Mouse (Mus musculus): ENCODE data around the gene Ccdc102a. TPM values are rescaled to one million over a fixed set of nuclear protein-coding genes. Genes with fewer than 3 reads are reported as not detected.

Ccdc102a gene
- polyA plus RNA-seq, 1 experiment from 2014 or later: 5.4 TPM

DNA sequence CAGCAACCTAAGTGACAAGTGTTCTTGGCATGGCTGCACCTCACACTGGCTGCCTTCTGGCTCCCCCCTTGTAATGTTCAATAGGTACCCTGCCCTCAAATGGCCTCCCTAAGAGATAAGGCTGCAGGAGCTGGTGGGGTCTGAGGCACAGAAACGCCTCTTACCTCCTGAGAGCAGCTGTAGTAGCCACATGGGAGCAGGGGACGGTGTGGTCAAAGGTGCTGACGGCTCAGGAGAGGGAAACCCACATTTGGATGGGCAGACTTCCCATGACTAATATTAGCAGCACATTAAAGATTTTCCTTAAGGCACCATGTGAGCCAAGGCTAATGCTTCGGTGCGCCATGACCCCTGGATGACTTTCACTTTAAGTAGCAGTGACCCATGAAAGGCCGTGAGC lies 17.3 kb downstream of the Ccdc102a start:
- WGBS: 35% methylated on average over 6 of the region's 6 CpGs
- H3K4me2 ChIP-seq (replicated peaks): no peak overlapping the region
- H3K27me3 ChIP-seq: no peaks in the 10 kb centered on the region
- peaks cover 11% of the 10 kb centered on the region for H3K4me1 ChIP-seq
- no peak for ATAC-seq (replicated peaks)
- no peak overlapping the region for H3K9ac ChIP-seq (replicated peaks)
- H3K36me3 ChIP-seq: no peaks in the 10 kb centered on the region
- H3K27ac ChIP-seq (replicated peaks): no peak overlapping the region
- H3K9me3 ChIP-seq: no peaks in the 10 kb centered on the region
- no peak overlapping the region for H3K4me3 ChIP-seq

DNA sequence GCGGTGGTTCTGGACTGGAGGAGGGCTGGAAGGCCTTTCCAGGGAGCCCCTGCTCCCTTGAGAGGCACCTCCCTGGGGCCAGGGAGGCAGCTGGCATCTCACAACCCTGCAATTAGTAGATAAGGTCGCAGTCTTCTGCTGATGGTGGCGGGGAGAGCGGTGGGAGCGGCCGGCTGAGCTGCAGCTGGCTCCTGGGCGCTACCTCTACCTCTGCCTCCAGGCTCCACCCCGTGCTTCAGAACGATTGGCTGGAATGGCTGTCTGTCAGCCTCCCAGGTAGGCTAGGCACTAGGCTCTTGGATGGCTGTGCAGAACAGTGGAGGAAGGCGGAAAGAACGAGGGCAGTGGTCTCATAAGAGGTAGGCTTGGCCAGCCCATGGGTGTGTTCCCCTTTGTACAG lies 18.6 kb downstream of the Ccdc102a start:
- H3K27me3 ChIP-seq: no peaks in the 10 kb centered on the region
- H3K4me3 ChIP-seq: no peak overlapping the region
- H3K9ac ChIP-seq (replicated peaks): no peak overlapping the region
- H3K27ac ChIP-seq (replicated peaks): no peak overlapping the region
- no peaks in the 10 kb centered on the region for H3K4me1 ChIP-seq
- no peak overlapping the region for H3K4me2 ChIP-seq (replicated peaks)
- ATAC-seq (replicated peaks): no peak
- H3K9me3 ChIP-seq: no peaks in the 10 kb centered on the region
- H3K36me3 ChIP-seq: no peaks in the 10 kb centered on the region
- 13% methylated on average over 11 of the region's 11 CpGs for WGBS

DNA sequence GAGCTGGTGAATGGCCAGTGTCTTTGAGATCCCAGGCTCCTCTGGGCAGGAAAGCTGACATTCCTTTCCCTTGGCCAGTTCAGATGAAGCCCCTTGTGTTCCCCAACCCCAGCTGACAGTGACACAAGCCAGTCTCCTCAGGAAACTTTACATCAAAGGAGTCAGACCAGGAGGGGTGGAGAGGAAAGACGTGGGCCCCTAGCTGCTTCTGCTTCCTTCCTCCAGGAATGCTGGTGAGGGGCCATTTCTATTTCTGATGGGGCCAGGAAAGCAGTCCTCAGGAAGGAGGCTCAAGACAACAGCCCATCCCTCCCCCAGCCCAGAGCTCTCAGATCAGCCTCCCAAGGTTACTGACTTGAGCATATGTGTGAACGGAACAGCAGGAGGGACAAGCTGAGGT lies 25.0 kb downstream of the Ccdc102a start:
- ATAC-seq (replicated peaks): no peak
- no peak overlapping the region for H3K4me2 ChIP-seq (replicated peaks)
- H3K27ac ChIP-seq (replicated peaks): no peak overlapping the region
- H3K4me3 ChIP-seq: no peak overlapping the region
- no peak overlapping the region for H3K9ac ChIP-seq (replicated peaks)
- no peaks in the 10 kb centered on the region for H3K27me3 ChIP-seq
- no peaks in the 10 kb centered on the region for H3K4me1 ChIP-seq
- WGBS: 52% methylated on average over 2 of the region's 2 CpGs
- H3K9me3 ChIP-seq: no peaks in the 10 kb centered on the region
- no peaks in the 10 kb centered on the region for H3K36me3 ChIP-seq

DNA sequence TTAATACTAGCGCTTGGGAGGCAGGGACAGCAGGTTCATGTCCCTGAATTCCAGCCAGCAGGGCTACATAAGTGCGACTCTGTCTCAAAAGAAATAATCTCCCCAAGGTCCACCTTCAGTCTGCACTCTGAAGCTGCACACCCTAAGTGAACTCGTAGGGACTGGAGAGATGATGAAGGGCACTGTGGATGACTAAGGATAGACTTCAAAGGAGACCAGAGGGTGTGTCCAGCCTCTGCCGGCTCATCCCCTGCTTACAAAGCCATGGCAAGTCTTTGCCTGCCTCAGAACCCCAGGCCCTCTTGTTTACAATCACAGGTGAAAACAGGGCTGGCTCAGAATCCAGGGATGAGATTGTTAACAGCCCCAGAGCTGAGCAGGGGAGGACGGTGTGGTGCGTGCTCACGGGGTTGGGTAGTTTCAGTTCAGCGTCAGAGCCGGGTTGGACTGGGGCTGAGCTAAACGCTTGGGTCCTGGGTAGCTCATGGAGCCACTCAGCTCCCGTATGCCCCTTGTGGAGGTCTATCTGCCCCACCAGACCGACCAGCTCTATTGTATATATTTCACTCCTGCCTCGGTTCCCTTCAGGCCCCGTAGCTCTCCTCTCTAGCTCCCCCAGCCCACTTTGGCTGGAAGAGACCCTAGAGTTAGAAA lies 29.4 kb downstream of the Ccdc102a start:
- Histone ChIP-seq H3K4me1 (no peaks in the 10 kb centered on the region), H3K9me3 (no peaks in the 10 kb centered on the region), H3K4me2 (replicated peaks) (no peak overlapping the region), H3K27ac (replicated peaks) (no peak overlapping the region), H3K9ac (replicated peaks) (no peak overlapping the region), H3K4me3 (no peak overlapping the region), H3K27me3 (no peaks in the 10 kb centered on the region), H3K36me3 (no peaks in the 10 kb centered on the region)
- 42% methylated on average over 14 of the region's 14 CpGs for WGBS
- no peak for ATAC-seq (replicated peaks)

DNA sequence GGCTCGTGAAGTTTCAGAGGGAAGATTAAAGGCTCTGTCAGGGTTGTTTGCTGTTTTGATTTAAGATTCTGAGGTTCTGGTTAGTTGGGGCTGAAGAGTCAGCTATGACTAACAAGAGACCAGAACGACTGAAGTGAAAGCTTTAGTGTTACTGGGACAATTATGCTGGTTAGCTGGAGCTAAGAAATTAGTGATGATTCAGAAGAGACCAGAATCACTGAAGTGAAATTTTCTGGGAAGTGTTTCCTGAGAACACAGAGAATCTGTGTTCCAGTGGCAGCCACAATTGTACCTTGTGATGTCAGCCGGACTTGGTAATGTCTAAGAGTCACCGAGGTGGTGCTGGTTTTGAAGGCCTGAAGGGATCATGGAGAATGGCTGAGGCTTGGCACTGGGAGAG lies 37.2 kb downstream of the Ccdc102a start:
- no peak for ATAC-seq (replicated peaks)
- Histone ChIP-seq H3K4me2 (replicated peaks) (no peak overlapping the region), H3K36me3 (no peaks in the 10 kb centered on the region), H3K4me1 (peaks cover 8% of the 10 kb centered on the region), H3K9me3 (no peaks in the 10 kb centered on the region), H3K9ac (replicated peaks) (no peak overlapping the region), H3K4me3 (no peak overlapping the region), H3K27ac (replicated peaks) (no peak overlapping the region), H3K27me3 (no peaks in the 10 kb centered on the region)
- 78% methylated on average over 4 of the region's 4 CpGs for WGBS

DNA sequence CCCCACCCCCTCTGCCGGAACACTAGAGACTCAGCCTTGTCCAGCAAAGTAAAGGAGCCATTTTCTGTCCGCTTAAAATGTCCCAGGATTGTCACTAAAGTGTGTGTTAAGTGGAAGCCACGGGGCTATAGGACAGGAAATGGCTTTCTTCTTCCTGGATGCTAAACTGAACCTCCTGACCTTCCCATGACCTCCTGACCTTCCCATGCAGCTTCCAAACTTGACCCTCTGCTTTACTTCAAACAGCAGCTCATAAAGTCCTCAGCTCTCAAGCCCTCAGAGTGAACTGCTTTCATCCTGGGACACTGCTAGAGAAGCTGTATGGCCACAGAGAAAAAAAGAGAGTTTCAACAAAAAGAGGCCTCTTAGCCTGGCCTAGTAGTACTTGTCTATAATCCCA lies 41.1 kb downstream of the Ccdc102a start:
- peaks cover 9% of the 10 kb centered on the region; the same call in 1 of the 2 replicates for H3K27me3 ChIP-seq
- no peak overlapping the region for H3K4me3 ChIP-seq
- ATAC-seq (replicated peaks): no peak
- no peak overlapping the region for H3K9ac ChIP-seq (replicated peaks)
- 63% methylated on average over 3 of the region's 3 CpGs for WGBS
- H3K27ac ChIP-seq (replicated peaks): no peak overlapping the region
- no peak overlapping the region for H3K4me2 ChIP-seq (replicated peaks)
- peaks cover 39% of the 10 kb centered on the region for H3K4me1 ChIP-seq
- H3K9me3 ChIP-seq: no peaks in the 10 kb centered on the region
- no peaks in the 10 kb centered on the region for H3K36me3 ChIP-seq

DNA sequence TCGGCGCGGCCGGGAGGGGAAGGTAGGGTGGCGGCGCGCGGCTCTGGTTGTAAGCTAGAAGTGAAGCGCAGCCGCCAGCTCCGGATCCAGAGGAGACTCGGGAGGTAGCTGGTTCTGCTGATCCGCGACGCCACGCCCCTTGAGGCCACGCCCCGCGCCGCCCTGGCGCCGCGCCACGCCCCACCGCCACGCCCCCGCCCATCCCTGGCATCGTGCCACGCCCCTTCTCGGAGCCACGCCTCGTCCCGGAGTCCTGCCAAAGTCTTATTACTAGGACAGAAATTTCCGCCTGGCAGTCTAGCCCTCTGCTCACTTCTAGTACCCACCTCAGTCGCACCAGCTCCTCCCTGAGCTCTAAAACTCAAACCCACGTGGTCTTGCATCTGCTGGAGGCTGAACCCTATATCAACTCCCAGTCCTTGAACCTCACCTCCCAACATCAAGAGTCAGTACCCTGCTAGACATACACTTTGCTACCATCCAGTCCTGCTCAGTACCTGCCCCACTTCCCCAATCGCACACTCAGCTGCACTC lies 41.6 kb downstream of the Ccdc102a start, which contains the start of gene Dok4:
Gene Dok4 (minus strand): TSS at position 134 of the 534 bp plus-strand sequence.
- peak within 1 kb of the TSS; percentile 47 for H3K27ac ChIP-seq (replicated peaks)
- H3K4me3 ChIP-seq: peak within 1 kb of the TSS; percentile 62
- peaks cover 9% of the 10 kb centered on the region; the same call in 1 of the 2 replicates for H3K27me3 ChIP-seq

DNA sequence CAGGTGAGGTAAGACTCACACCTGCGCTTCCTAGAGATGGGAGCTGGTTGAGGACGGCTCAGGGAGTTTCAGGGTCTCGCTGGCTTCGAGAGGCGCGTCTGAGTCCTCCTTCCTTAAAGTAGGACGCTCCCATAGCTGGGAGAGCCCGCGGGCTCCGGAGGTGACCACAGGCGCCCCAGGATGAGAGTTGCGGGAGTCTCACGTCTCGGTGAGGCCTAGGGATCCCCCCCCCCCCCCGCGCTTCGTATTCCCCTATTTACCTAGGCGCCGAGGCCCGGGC lies 42.1 kb downstream of the Ccdc102a start:
- peak overlapping the region; percentile 96 for H3K4me2 ChIP-seq (replicated peaks)
- WGBS: 0% methylated on average over 11 of the region's 20 CpGs
- peaks cover 48% of the 10 kb centered on the region for H3K4me1 ChIP-seq
- peaks cover 9% of the 10 kb centered on the region; the same call in 1 of the 2 replicates for H3K27me3 ChIP-seq
- H3K9me3 ChIP-seq: no peaks in the 10 kb centered on the region
- peak overlapping the region; percentile 47 for H3K27ac ChIP-seq (replicated peaks)
- no peaks in the 10 kb centered on the region for H3K36me3 ChIP-seq
- peak overlapping the region; percentile 62 for H3K4me3 ChIP-seq
- ATAC-seq (replicated peaks): no peak
- H3K9ac ChIP-seq (replicated peaks): peak overlapping the region; percentile 58

More for the DNA sequence above, 41.6 kb downstream of the Ccdc102a start, which contains the start of gene Dok4:
- peak; percentile 70 for ATAC-seq (replicated peaks)
- peaks cover 44% of the 10 kb centered on the region for H3K4me1 ChIP-seq
- peak within 1 kb of the TSS; percentile 58 for H3K9ac ChIP-seq (replicated peaks)
- H3K4me2 ChIP-seq (replicated peaks): peak within 1 kb of the TSS; percentile 96
- under 1% methylated on average over 29 of the region's 37 CpGs for WGBS
- H3K9me3 ChIP-seq: no peaks in the 10 kb centered on the region
- no peaks in the 10 kb centered on the region for H3K36me3 ChIP-seq

DNA sequence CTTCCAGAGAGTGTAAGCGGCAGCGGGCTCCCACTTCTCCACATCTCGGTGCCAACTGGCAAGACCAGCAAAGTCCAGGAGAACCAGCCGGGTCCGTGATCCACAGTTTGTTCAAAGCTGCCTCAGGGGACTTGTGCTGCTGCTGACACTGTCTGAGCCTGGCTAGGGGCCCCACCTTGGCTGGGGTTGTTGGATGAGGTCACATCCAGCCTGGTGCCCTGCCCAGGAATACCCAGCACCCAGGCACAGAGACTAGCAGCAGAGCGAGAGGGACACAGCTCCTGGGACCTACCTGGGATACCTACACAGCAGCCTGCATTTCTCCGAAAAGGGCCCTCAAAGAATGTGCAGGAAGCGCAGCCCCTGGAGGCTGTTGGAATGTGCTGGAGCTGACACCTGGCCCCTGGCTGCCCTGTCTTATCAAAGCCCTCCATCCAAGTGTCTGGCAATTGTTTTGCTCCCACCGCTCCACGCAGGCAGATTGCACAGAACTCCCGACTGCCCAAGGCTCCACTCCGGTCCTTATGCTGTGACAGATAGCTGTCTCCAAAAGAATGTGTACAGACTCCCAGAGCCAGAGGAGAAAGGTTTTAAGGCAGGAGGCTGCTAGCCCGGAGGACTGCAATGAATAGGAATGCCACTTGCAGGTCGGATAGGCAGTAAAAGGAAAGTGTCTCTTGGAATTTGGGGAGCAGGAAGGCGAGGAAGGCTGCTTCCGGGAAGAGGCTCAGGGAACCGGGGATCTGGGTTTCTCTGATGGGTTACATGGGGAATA lies 42.6 kb downstream of the Ccdc102a start:
- H3K27ac ChIP-seq (replicated peaks): peak overlapping the region; percentile 47; the same call in 1 of the 2 replicates
- no peaks in the 10 kb centered on the region for H3K9me3 ChIP-seq

DNA sequence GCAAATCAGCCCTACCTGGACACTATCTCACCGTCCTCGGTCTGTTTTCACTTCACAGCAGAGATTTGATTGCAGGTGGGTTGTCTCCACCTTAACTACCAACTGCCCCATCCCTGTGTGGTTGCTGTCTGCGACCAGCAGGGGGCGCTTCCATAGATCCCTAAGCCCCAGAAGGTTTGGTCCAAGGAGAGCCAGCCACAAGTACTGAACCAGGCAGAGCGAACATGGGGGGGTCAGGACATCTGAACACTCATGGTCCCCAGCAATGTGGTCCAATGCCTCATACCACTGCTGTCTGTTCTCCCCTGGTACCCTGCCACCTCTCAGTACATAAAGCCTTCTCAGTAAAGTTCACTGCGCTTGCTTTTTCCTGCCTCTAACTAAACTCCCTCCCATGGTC lies 43.5 kb downstream of the Ccdc102a start:
- ATAC-seq (replicated peaks): no peak
- Histone ChIP-seq H3K9me3 (no peaks in the 10 kb centered on the region), H3K4me3 (peak overlapping the region; percentile 62), H3K4me1 (peaks cover 62% of the 10 kb centered on the region), H3K4me2 (replicated peaks) (peak overlapping the region; percentile 96; the same call in 1 of the 2 replicates), H3K27me3 (peaks cover 9% of the 10 kb centered on the region; the same call in 1 of the 2 replicates), H3K27ac (replicated peaks) (peak overlapping the region; percentile 12; the same call in 1 of the 2 replicates), H3K9ac (replicated peaks) (no peak overlapping the region), H3K36me3 (no peaks in the 10 kb centered on the region)
- 11% methylated on average over 6 of the region's 6 CpGs for WGBS

More for the DNA sequence above, 42.6 kb downstream of the Ccdc102a start:
- H3K4me1 ChIP-seq: peaks cover 53% of the 10 kb centered on the region
- H3K4me2 ChIP-seq (replicated peaks): peak overlapping the region; percentile 96
- peak overlapping the region; percentile 58 for H3K9ac ChIP-seq (replicated peaks)
- no peak for ATAC-seq (replicated peaks)
- WGBS: 12% methylated on average over 17 of the region's 17 CpGs
- H3K36me3 ChIP-seq: no peaks in the 10 kb centered on the region
- H3K4me3 ChIP-seq: peak overlapping the region; percentile 62
- H3K27me3 ChIP-seq: peaks cover 9% of the 10 kb centered on the region; the same call in 1 of the 2 replicates

DNA sequence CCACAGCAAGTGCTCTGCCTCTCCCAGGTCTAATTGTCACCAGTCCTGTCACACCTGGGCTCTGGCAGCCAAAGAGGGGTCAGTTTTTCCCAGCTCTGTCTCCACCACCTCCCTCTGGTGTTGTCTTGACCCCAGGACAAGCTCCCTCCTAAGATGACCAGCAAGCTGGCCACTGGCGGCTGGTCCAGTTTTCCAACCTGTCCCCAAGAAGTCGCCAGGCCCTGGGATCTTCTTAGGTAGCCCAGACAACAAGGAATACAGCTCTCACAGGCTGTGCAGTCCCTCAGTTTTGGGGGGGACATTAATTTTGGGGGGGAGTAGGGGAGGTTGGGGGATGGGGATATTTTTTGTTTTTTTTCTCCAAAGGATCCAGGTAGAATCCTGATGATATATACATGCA lies 45.3 kb downstream of the Ccdc102a start:
- Histone ChIP-seq H3K4me2 (replicated peaks) (no peak overlapping the region), H3K9ac (replicated peaks) (no peak overlapping the region), H3K4me1 (peaks cover 74% of the 10 kb centered on the region), H3K4me3 (no peak overlapping the region), H3K27ac (replicated peaks) (peak overlapping the region; percentile 82; the same call in 1 of the 2 replicates), H3K36me3 (no peaks in the 10 kb centered on the region), H3K9me3 (no peaks in the 10 kb centered on the region), H3K27me3 (peaks cover 9% of the 10 kb centered on the region; the same call in 1 of the 2 replicates)
- WGBS: 69% methylated on average over 2 of the region's 2 CpGs
- ATAC-seq (replicated peaks): no peak

DNA sequence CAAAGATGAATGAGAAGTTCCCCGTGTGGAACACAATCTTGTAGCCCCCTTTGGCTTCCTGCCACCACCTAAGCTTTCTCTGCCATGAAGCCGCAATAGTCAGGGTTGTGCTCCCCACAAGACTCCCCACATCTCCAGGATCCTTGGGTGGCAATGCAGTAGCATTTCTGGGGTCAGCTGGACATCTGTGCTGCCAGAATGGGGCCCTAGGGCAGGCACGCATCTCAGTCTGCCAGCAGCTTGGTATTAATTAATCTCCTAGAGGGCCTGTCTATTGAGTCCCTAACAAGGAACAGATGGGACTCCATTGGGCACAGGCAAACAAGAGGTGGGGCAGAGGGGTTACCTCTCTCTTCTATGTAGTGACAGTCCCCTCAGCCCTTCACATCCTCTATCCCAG lies 45.7 kb downstream of the Ccdc102a start:
- H3K27me3 ChIP-seq: peaks cover 9% of the 10 kb centered on the region; the same call in 1 of the 2 replicates
- no peak overlapping the region for H3K4me3 ChIP-seq
- H3K4me2 ChIP-seq (replicated peaks): no peak overlapping the region
- H3K4me1 ChIP-seq: peaks cover 74% of the 10 kb centered on the region
- no peaks in the 10 kb centered on the region for H3K9me3 ChIP-seq
- WGBS: 19% methylated on average over 3 of the region's 3 CpGs
- peak overlapping the region; percentile 82 for H3K27ac ChIP-seq (replicated peaks)
- no peak overlapping the region for H3K9ac ChIP-seq (replicated peaks)
- no peak for ATAC-seq (replicated peaks)
- H3K36me3 ChIP-seq: peaks cover 1% of the 10 kb centered on the region; the same call in 1 of the 2 replicates
